Mouse (Mus musculus) Patski (cell line): ENCODE results near the gene Gfer. TPM values are rescaled to one million over a fixed set of nuclear protein-coding genes. Genes with fewer than 3 reads are reported as not detected.
"Not testable (repeated sequence)": the region's sequence is repeated elsewhere in the genome, so short reads cannot be mapped to it uniquely, and the experiment has no call there.

Experiments used
- ATAC-seq: fragments of 100-300 bp; one replicate; pipeline ENCODE4 v1.8.0; 2021
- CTCF ChIA-PET: fragments of 350-600 bp; sonication (Branson Sonifier 250); formaldehyde crosslinking; loops from one replicate; lab custom pipeline; 2022; ENCODE audit warnings: inconsistent platforms; lab: Charles Lee
- POLR2A ChIA-PET: fragments of 350-600 bp; sonication (Branson Sonifier 250); formaldehyde crosslinking; loops from one replicate; lab custom pipeline; 2022; ENCODE audit warnings: antibody characterized with exemption, inconsistent platforms; lab: Charles Lee
- DNase-seq: peaks from one replicate; pipeline ENCODE4 v3.0.0-alpha.2; 2011; ENCODE audit warnings: low read depth, low spot score
- H3K27me3 ChIP-seq: fragments of 371-371 bp; one replicate; pipeline ENCODE4 v1.5.1; 2021
- CTCF ChIP-seq: fragments of 100-300 bp; IDR thresholded peaks from one replicate; pipeline ENCODE4 v1.5.1; 2021
- in situ Hi-C: fragments of 300-500 bp; cut with MboI; formaldehyde crosslinking; loops from 3 replicates; pipeline ENCODE4 v1.11.1; 2018; ENCODE audit warnings: low pct_unique_long_range_greater_than_20kb, mixed read lengths
- polyA plus RNA-seq: library from polyadenylated mRNA; unstranded; gene quantifications from one replicate; pipeline ENCODE4 v1.2.3, GENCODE M21; 2021

Gene Gfer
- polyA plus RNA-seq, 1 experiment from 2014 or later = 47.6 TPM

- H3K27me3 ChIP-seq = no peaks in the 10 kb centered on the region
- ChIA-PET POLR2A (interaction anchor here (1.1 to 2.0 kb wide), 2 partner anchors 19 to 50 kb away, joined by 3 to 7 read pairs; partner anchors contain the start of gene Syngr3), CTCF (interaction anchor here (1.1 to 1.7 kb wide), 4 partner anchors 35 to 133 kb away, joined by 3 to 4 read pairs (median 4); partner anchors contain the start of genes Nthl1, Tbl3 and Tsc2)
- in situ Hi-C loops = no loop called here
- ATAC-seq (no peak), DNase-seq (no peak)
- no peak for TF ChIP-seq CTCF
These were observed 24.6 kb downstream of the Gfer start for GRCm38 (mm10) chr17:24671346-24671745.

- POLR2A ChIA-PET = interaction anchor here (0.8 to 2.0 kb wide), 9 partner anchors 15 to 197 kb away, joined by 3 to 7 read pairs (median 4); partner anchors contain the start of genes Nthl1, Syngr3, Tbl3 and Tsc2
- DNase-seq = no peak
- H3K27me3 ChIP-seq = no peaks in the 10 kb centered on the region
- no peak for ATAC-seq
- TF ChIP-seq CTCF = no peak
- in situ Hi-C loops = no loop called here
- CTCF ChIA-PET = interaction anchor here (1.1 to 1.7 kb wide), 5 partner anchors 19 to 198 kb away, joined by 3 to 5 read pairs (median 4); partner anchors contain the start of genes Nthl1 and Tsc2
These were observed 25.6 kb downstream of the Gfer start for GRCm38 (mm10) chr17:24670246-24670844.

- TF ChIP-seq CTCF = no peak
- peak; percentile 51 for DNase-seq
- in situ Hi-C loops = no loop called here
- CTCF ChIA-PET = interaction anchor here (0.9 to 1.7 kb wide), 9 partner anchors 8 to 197 kb away, joined by 3 to 5 read pairs (median 3); partner anchors contain the start of genes Nthl1, Traf7 and Tsc2
- H3K27me3 ChIP-seq = no peaks in the 10 kb centered on the region
- POLR2A ChIA-PET = interaction anchor here (0.7 to 2.0 kb wide), 9 partner anchors 12 to 197 kb away, joined by 3 to 7 read pairs (median 4); partner anchors contain the start of genes Nthl1, Syngr3, Tbl3 and Tsc2
- ATAC-seq = peak; percentile 85
These were observed 26.3 kb downstream of the Gfer start, which contains the start of gene Zfp598 for GRCm38 (mm10) chr17:24669545-24670245. TSS of gene Zfp598 (plus strand) at chr17:24669687.

GRCm38 (mm10) chr17:24669214-24669544, 26.8 kb downstream of the Gfer start:
- CTCF ChIA-PET = interaction anchor here (0.9 to 2.9 kb wide), 9 partner anchors 8 to 197 kb away, joined by 3 to 14 read pairs (median 3); partner anchors contain the start of genes Nthl1, Traf7 and Tsc2
- DNase-seq, ATAC-seq, in situ Hi-C loops, H3K27me3 ChIP-seq: not testable (repeated sequence)
- POLR2A ChIA-PET = interaction anchor here (0.6 to 1.7 kb wide), 6 partner anchors 12 to 196 kb away, joined by 3 to 4 read pairs (median 4); partner anchors contain the start of gene Tbl3

- peak; percentile 86 for TF ChIP-seq CTCF
- DNase-seq = no peak
- CTCF ChIA-PET = interaction anchor here (0.7 to 2.9 kb wide), 15 partner anchors 9 to 206 kb away, joined by 3 to 14 read pairs (median 3); partner anchors contain the start of genes Nthl1, Slc9a3r2 and Tsc2
- no peak for ATAC-seq
- POLR2A ChIA-PET = interaction anchor here (1.0 kb wide), 1 partner anchor 10 kb away, joined by 3 read pairs; no protein-coding TSS in a partner anchor
- H3K27me3 ChIP-seq = no peaks in the 10 kb centered on the region
- in situ Hi-C loops = no loop called here
These were observed 28.5 kb downstream of the Gfer start for GRCm38 (mm10) chr17:24667416-24667815.

- in situ Hi-C loops, DNase-seq, H3K27me3 ChIP-seq, ATAC-seq: not testable (repeated sequence)
- CTCF ChIA-PET = interaction anchor here (0.7 to 2.9 kb wide), 12 partner anchors 9 to 137 kb away, joined by 3 to 14 read pairs (median 4); partner anchors contain the start of gene Slc9a3r2
- POLR2A ChIA-PET = interaction anchor here (0.8 to 1.0 kb wide), 2 partner anchors 10 to 15 kb away, joined by 3 read pairs; no protein-coding TSS in a partner anchor
These were observed 28.9 kb downstream of the Gfer start for GRCm38 (mm10) chr17:24667011-24667410.

GRCm38 (mm10) chr17:24658017-24658758, 37.8 kb downstream of the Gfer start, which contains the start of gene Npw:
TSS of gene Npw (minus strand) at chr17:24658457.
- peaks cover 9% of the 10 kb centered on the region for H3K27me3 ChIP-seq
- no peak for TF ChIP-seq CTCF
- ATAC-seq (no peak), DNase-seq (no peak)
- ChIA-PET CTCF (interaction anchor here (1.2 kb wide), 1 partner anchor 11 kb away, joined by 4 read pairs; the partner anchor contains the start of gene Zfp598), POLR2A (interaction anchor here (1.0 kb wide), 1 partner anchor 11 kb away, joined by 3 read pairs; no protein-coding TSS in a partner anchor)
- in situ Hi-C loops = loop anchor here (10.0 kb wide), 1 partner anchor 193 kb away; no protein-coding TSS in a partner anchor

GRCm38 (mm10) chr17:24654969-24655368, 41.0 kb downstream of the Gfer start:
- in situ Hi-C loops = loop anchor here (10.0 kb wide), 1 partner anchor 190 kb away; no protein-coding TSS in a partner anchor
- peaks cover 9% of the 10 kb centered on the region for H3K27me3 ChIP-seq
- POLR2A ChIA-PET = interaction anchor here (1.6 kb wide), 1 partner anchor 22 kb away, joined by 5 read pairs; the partner anchor contains the start of genes Nthl1 and Tsc2
- CTCF ChIA-PET = interaction anchor here (1.3 to 2.6 kb wide), 4 partner anchors 11 to 127 kb away, joined by 3 to 14 read pairs (median 4); partner anchors contain the start of gene Traf7
- TF ChIP-seq CTCF = no peak
- DNase-seq = no peak
- no peak for ATAC-seq
